Mouse (Mus musculus): Measurements from ENCODE around the gene Xirp1. TPM values are rescaled to one million over a fixed set of nuclear protein-coding genes. Genes with fewer than 3 reads are reported as not detected.

The Xirp1 gene
- polyA plus RNA-seq, 1 experiment from 2014 or later, result 0.05 TPM

DNA sequence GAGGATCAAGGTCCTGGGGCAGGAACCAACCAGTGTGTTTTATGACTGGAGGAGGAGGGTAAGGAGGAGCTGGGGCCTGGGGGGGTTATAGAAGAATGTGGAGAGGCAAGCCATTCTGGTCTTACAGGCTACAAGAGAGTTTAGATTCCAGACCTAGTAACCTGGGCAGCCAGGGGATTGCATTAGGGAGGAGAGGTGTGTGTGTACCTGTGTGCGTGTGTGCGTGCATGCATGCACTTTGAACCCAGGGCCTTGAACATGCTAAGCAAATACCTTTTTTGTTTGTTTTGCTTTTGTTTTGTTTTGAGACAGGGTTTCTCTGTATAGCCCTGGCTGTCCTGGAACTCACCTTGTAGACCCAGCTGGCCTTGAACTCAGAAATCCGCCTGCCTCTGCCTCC lies 13.5 kb downstream of the Xirp1 start:
- ATAC-seq (ENCODE audit: low FRiP score, low TSS enrichment) (no peak), DNase-seq (ENCODE audit: low spot score) (no peak)
- H3K4me3 ChIP-seq (ENCODE audit: low read depth, low read length), result no peak overlapping the region
- H3K27ac ChIP-seq (replicated peaks), result no peak overlapping the region
- H3K4me1 ChIP-seq (replicated peaks; ENCODE audit: control insufficient read depth, insufficient read depth), result no peaks in the 10 kb centered on the region
- H3K9me3 ChIP-seq (ENCODE audit: control insufficient read depth, low read length), result no peaks in the 10 kb centered on the region
- H3K36me3 ChIP-seq (ENCODE audit: control insufficient read depth, insufficient read depth, low read length), result no peaks in the 10 kb centered on the region
- H3K4me2 ChIP-seq (replicated peaks; ENCODE audit: low read depth), result no peak overlapping the region
- TF ChIP-seq EP300 (optimal IDR thresholded peaks at IDR 0.05) (no peak), CTCF (IDR thresholded peaks at IDR 0.05; ENCODE audit: low read depth) (no peak)
- H3K9ac ChIP-seq (ENCODE audit: low read length), result no peak overlapping the region
- WGBS, result 85% methylated on average over 3 of the region's 3 CpGs
- no peaks in the 10 kb centered on the region for H3K27me3 ChIP-seq (ENCODE audit: control insufficient read depth, insufficient read depth, low read length)

DNA sequence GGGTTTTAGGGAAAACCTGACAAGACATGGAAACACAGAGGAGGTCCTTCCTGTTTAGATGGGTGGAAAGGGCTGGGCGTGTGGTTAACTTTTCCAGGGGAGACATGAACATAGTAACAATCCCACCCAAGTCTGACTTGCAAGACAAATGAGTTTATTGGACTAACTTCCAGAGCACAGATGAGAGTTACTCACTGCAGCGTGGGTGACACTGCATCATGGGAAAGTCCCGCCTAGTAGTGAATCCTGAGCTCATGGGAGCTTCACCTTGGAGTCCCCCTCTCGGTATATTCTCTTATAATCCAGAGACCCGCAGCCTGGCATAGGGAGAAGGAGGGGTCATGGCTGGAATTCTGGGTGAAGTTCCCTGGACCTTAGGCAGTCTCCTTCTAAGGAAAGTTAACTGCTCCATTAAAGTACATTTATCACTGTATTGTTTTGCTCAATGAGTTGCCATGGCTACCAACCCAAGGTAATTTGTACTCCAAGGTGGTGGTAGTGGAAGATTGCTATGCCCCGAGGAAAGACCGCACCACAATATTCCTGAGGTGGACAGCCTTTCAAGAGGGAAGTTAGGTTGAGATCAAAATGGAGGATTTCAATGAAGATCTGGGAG lies 14.1 kb downstream of the Xirp1 start:
- H3K27ac ChIP-seq (replicated peaks), result no peak overlapping the region
- no peaks in the 10 kb centered on the region for H3K27me3 ChIP-seq (ENCODE audit: control insufficient read depth, insufficient read depth, low read length)
- no peak for ATAC-seq (ENCODE audit: low FRiP score, low TSS enrichment)
- H3K36me3 ChIP-seq (ENCODE audit: control insufficient read depth, insufficient read depth, low read length), result no peaks in the 10 kb centered on the region
- DNase-seq (ENCODE audit: low spot score), result no peak
- no peaks in the 10 kb centered on the region for H3K9me3 ChIP-seq (ENCODE audit: control insufficient read depth, low read length)
- no peak overlapping the region for H3K4me3 ChIP-seq (ENCODE audit: low read depth, low read length)
- 63% methylated on average over 7 of the region's 7 CpGs for WGBS
- no peak overlapping the region for H3K4me2 ChIP-seq (replicated peaks; ENCODE audit: low read depth)
- H3K9ac ChIP-seq (ENCODE audit: low read length), result no peak overlapping the region
- no peaks in the 10 kb centered on the region for H3K4me1 ChIP-seq (replicated peaks; ENCODE audit: control insufficient read depth, insufficient read depth)
- TF ChIP-seq CTCF (IDR thresholded peaks at IDR 0.05; ENCODE audit: low read depth) (no peak), EP300 (optimal IDR thresholded peaks at IDR 0.05) (no peak)

GRCm38 (mm10) chr9:120007833-120008232 lies 15.6 kb downstream of the Xirp1 start:
- no peak for ATAC-seq (ENCODE audit: low FRiP score, low TSS enrichment)
- H3K4me1 ChIP-seq (replicated peaks; ENCODE audit: control insufficient read depth, insufficient read depth), result no peaks in the 10 kb centered on the region
- no peaks in the 10 kb centered on the region for H3K27me3 ChIP-seq (ENCODE audit: control insufficient read depth, insufficient read depth, low read length)
- no peak overlapping the region for H3K9ac ChIP-seq (ENCODE audit: low read length)
- 88% methylated on average over 1 of the region's 1 CpGs for WGBS
- no peak overlapping the region for H3K4me3 ChIP-seq (ENCODE audit: low read depth, low read length)
- DNase-seq (ENCODE audit: low spot score), result no peak
- H3K36me3 ChIP-seq (ENCODE audit: control insufficient read depth, insufficient read depth, low read length), result no peaks in the 10 kb centered on the region
- H3K27ac ChIP-seq (replicated peaks), result no peak overlapping the region
- H3K9me3 ChIP-seq (ENCODE audit: control insufficient read depth, low read length), result no peaks in the 10 kb centered on the region
- no peak overlapping the region for H3K4me2 ChIP-seq (replicated peaks; ENCODE audit: low read depth)
- TF ChIP-seq CTCF (IDR thresholded peaks at IDR 0.05; ENCODE audit: low read depth) (0 out of 2 replicates have a peak, but pooled peaks have one; percentile 26), EP300 (optimal IDR thresholded peaks at IDR 0.05) (no peak)

DNA sequence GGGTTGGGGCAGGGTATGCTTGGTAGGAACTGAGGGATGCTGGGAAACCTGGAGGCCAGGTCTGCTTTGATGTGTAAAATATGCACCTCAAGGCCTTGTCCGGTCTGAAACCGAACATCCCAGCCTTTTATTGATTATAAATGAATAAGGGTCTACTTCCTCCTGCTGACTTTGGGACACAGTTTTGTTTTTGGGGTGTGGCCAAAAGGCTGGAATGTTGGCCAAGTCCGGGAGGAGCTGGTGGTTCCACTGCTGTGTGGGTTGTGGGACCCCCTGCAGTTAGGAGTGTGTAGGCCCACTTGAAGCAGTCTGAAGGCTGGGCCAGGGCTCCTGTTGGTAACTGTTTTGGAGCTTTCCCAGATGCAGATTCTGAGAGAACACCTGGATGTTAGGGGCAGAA lies 17.5 kb downstream of the Xirp1 start:
- 41% methylated on average over 3 of the region's 3 CpGs for WGBS
- H3K9me3 ChIP-seq (ENCODE audit: control insufficient read depth, low read length), result no peaks in the 10 kb centered on the region
- H3K36me3 ChIP-seq (ENCODE audit: control insufficient read depth, insufficient read depth, low read length), result no peaks in the 10 kb centered on the region
- no peaks in the 10 kb centered on the region for H3K27me3 ChIP-seq (ENCODE audit: control insufficient read depth, insufficient read depth, low read length)
- no peak overlapping the region for H3K4me3 ChIP-seq (ENCODE audit: low read depth, low read length)
- H3K4me1 ChIP-seq (replicated peaks; ENCODE audit: control insufficient read depth, insufficient read depth), result no peaks in the 10 kb centered on the region
- ATAC-seq (ENCODE audit: low FRiP score, low TSS enrichment) (no peak), DNase-seq (ENCODE audit: low spot score) (no peak)
- no peak overlapping the region for H3K4me2 ChIP-seq (replicated peaks; ENCODE audit: low read depth)
- TF ChIP-seq CTCF (IDR thresholded peaks at IDR 0.05; ENCODE audit: low read depth) (peak; percentile 12; the same call in 1 of the 2 replicates), EP300 (optimal IDR thresholded peaks at IDR 0.05) (no peak)
- H3K27ac ChIP-seq (replicated peaks), result no peak overlapping the region
- no peak overlapping the region for H3K9ac ChIP-seq (ENCODE audit: low read length)

GRCm38 (mm10) chr9:120002893-120003292 lies 20.5 kb downstream of the Xirp1 start:
- Histone ChIP-seq H3K27ac (replicated peaks) (no peak overlapping the region), H3K4me1 (replicated peaks; ENCODE audit: control insufficient read depth, insufficient read depth) (no peaks in the 10 kb centered on the region), H3K9me3 (ENCODE audit: control insufficient read depth, low read length) (no peaks in the 10 kb centered on the region), H3K9ac (ENCODE audit: low read length) (no peak overlapping the region), H3K4me2 (replicated peaks; ENCODE audit: low read depth) (no peak overlapping the region), H3K4me3 (ENCODE audit: low read depth, low read length) (no peak overlapping the region), H3K36me3 (ENCODE audit: control insufficient read depth, insufficient read depth, low read length) (no peaks in the 10 kb centered on the region), H3K27me3 (ENCODE audit: control insufficient read depth, insufficient read depth, low read length) (no peaks in the 10 kb centered on the region)
- 89% methylated on average over 5 of the region's 5 CpGs for WGBS
- ATAC-seq (ENCODE audit: low FRiP score, low TSS enrichment) (no peak), DNase-seq (ENCODE audit: low spot score) (no peak)
- no peak for TF ChIP-seq EP300 (optimal IDR thresholded peaks at IDR 0.05)

- ATAC-seq (ENCODE audit: low FRiP score, low TSS enrichment) (peak; percentile 94), DNase-seq (ENCODE audit: low spot score) (peak; percentile 95)
- Histone ChIP-seq H3K4me3 (ENCODE audit: low read depth, low read length) (peak overlapping the region; percentile 36), H3K9ac (ENCODE audit: low read length) (peak overlapping the region; percentile 53), H3K27ac (replicated peaks) (peak overlapping the region; percentile 79), H3K27me3 (ENCODE audit: control insufficient read depth, insufficient read depth, low read length) (no peaks in the 10 kb centered on the region), H3K4me2 (replicated peaks; ENCODE audit: low read depth) (peak overlapping the region; percentile 67), H3K36me3 (ENCODE audit: control insufficient read depth, insufficient read depth, low read length) (no peaks in the 10 kb centered on the region), H3K9me3 (ENCODE audit: control insufficient read depth, low read length) (no peaks in the 10 kb centered on the region), H3K4me1 (replicated peaks; ENCODE audit: control insufficient read depth, insufficient read depth) (no peaks in the 10 kb centered on the region)
- 7% methylated on average over 31 of the region's 31 CpGs for WGBS
- TF ChIP-seq EP300 (optimal IDR thresholded peaks at IDR 0.05), result peak; percentile 52
- no peak for TF ChIP-seq CTCF (IDR thresholded peaks at IDR 0.05; ENCODE audit: low read depth)
Observed at GRCm38 (mm10) chr9:120001945-120002725, 21.3 kb downstream of the Xirp1 start.
